Mouse (Mus musculus): ENCODE measurements at regions not wholly inside any gene's neighbourhood (a gene's known extent, or its start where the extent isn't known, plus 50 kb on each side); places are given as distances from the start of the nearest gene placed in this dataset.

GRCm38 (mm10) chr16:87069294-87069693, 284.7 kb upstream of the N6amt1 start:
- Histone ChIP-seq H3K9me3 (ENCODE audit: low read length) (no peaks in the 10 kb centered on the region), H3K4me1 (ENCODE audit: insufficient read depth) (no peaks in the 10 kb centered on the region), H3K9ac (replicated peaks) (no peak overlapping the region), H3K4me3 (ENCODE audit: low read depth, low read length) (no peak overlapping the region), H3K27ac (ENCODE audit: low read depth) (no peak overlapping the region), H3K36me3 (replicated peaks; ENCODE audit: insufficient read depth, low read length) (no peaks in the 10 kb centered on the region), H3K4me2 (ENCODE audit: low read depth, low read length) (no peak overlapping the region), H3K27me3 (ENCODE audit: insufficient read depth, low read length) (no peaks in the 10 kb centered on the region)
- DNase-seq (no peak), ATAC-seq (no peak)
- no peak for TF ChIP-seq EP300 (IDR thresholded peaks at IDR 0.05; ENCODE audit: low read depth)
- no peak for TF ChIP-seq CTCF (IDR thresholded peaks at IDR 0.05; ENCODE audit: low read depth)
- WGBS (ENCODE audit: insufficient replicate concordance), result 52% methylated on average over 2 of the region's 2 CpGs

- Histone ChIP-seq H3K4me3 (ENCODE audit: low read depth, low read length) (no peak overlapping the region), H3K4me1 (ENCODE audit: insufficient read depth) (no peaks in the 10 kb centered on the region), H3K9ac (replicated peaks) (no peak overlapping the region), H3K9me3 (ENCODE audit: low read length) (no peaks in the 10 kb centered on the region), H3K4me2 (ENCODE audit: low read depth, low read length) (no peak overlapping the region), H3K36me3 (replicated peaks; ENCODE audit: insufficient read depth, low read length) (no peaks in the 10 kb centered on the region), H3K27me3 (ENCODE audit: insufficient read depth, low read length) (no peaks in the 10 kb centered on the region), H3K27ac (ENCODE audit: low read depth) (no peak overlapping the region)
- TF ChIP-seq EP300 (IDR thresholded peaks at IDR 0.05; ENCODE audit: low read depth) (no peak), CTCF (IDR thresholded peaks at IDR 0.05; ENCODE audit: low read depth) (no peak)
- WGBS (ENCODE audit: insufficient replicate concordance), result 75% methylated on average over 1 of the region's 1 CpGs
- no peak for DNase-seq
- no peak for ATAC-seq
Observed at GRCm38 (mm10) chr16:87067981-87068380, 286.0 kb upstream of the N6amt1 start.

- H3K4me1 ChIP-seq (ENCODE audit: insufficient read depth), result no peaks in the 10 kb centered on the region
- TF ChIP-seq CTCF (IDR thresholded peaks at IDR 0.05; ENCODE audit: low read depth) (no peak), EP300 (IDR thresholded peaks at IDR 0.05; ENCODE audit: low read depth) (no peak)
- no peaks in the 10 kb centered on the region for H3K36me3 ChIP-seq (replicated peaks; ENCODE audit: insufficient read depth, low read length)
- DNase-seq (no peak), ATAC-seq (no peak)
- no peak overlapping the region for H3K9ac ChIP-seq (replicated peaks)
- H3K4me2 ChIP-seq (ENCODE audit: low read depth, low read length), result no peak overlapping the region
- WGBS (ENCODE audit: insufficient replicate concordance), result 80% methylated on average over 5 of the region's 5 CpGs
- H3K4me3 ChIP-seq (ENCODE audit: low read depth, low read length), result no peak overlapping the region
- H3K9me3 ChIP-seq (ENCODE audit: low read length), result no peaks in the 10 kb centered on the region
- H3K27me3 ChIP-seq (ENCODE audit: insufficient read depth, low read length), result no peaks in the 10 kb centered on the region
- H3K27ac ChIP-seq (ENCODE audit: low read depth), result no peak overlapping the region
Observed at GRCm38 (mm10) chr16:87067523-87067922, 286.5 kb upstream of the N6amt1 start.

GRCm38 (mm10) chr16:87060473-87060872, 293.5 kb upstream of the N6amt1 start:
- Histone ChIP-seq H3K4me3 (ENCODE audit: low read depth, low read length) (no peak overlapping the region), H3K36me3 (replicated peaks; ENCODE audit: insufficient read depth, low read length) (no peaks in the 10 kb centered on the region), H3K27ac (ENCODE audit: low read depth) (no peak overlapping the region), H3K27me3 (ENCODE audit: insufficient read depth, low read length) (no peaks in the 10 kb centered on the region), H3K4me2 (ENCODE audit: low read depth, low read length) (no peak overlapping the region), H3K4me1 (ENCODE audit: insufficient read depth) (no peaks in the 10 kb centered on the region), H3K9me3 (ENCODE audit: low read length) (no peaks in the 10 kb centered on the region), H3K9ac (replicated peaks) (no peak overlapping the region)
- TF ChIP-seq EP300 (IDR thresholded peaks at IDR 0.05; ENCODE audit: low read depth), result no peak
- TF ChIP-seq CTCF (IDR thresholded peaks at IDR 0.05; ENCODE audit: low read depth), result no peak
- no peak for DNase-seq
- no peak for ATAC-seq
- 72% methylated on average over 8 of the region's 8 CpGs for WGBS (ENCODE audit: insufficient replicate concordance)

GRCm38 (mm10) chr16:87049741-87050383, 304.1 kb upstream of the N6amt1 start:
- no peak overlapping the region for H3K9ac ChIP-seq (replicated peaks)
- H3K4me3 ChIP-seq (ENCODE audit: low read depth, low read length), result no peak overlapping the region
- WGBS (ENCODE audit: insufficient replicate concordance), result 44% methylated on average over 8 of the region's 8 CpGs
- no peak overlapping the region for H3K4me2 ChIP-seq (ENCODE audit: low read depth, low read length)
- no peaks in the 10 kb centered on the region for H3K9me3 ChIP-seq (ENCODE audit: low read length)
- no peak overlapping the region for H3K27ac ChIP-seq (ENCODE audit: low read depth)
- ATAC-seq (no peak), DNase-seq (no peak)
- H3K36me3 ChIP-seq (replicated peaks; ENCODE audit: insufficient read depth, low read length), result no peaks in the 10 kb centered on the region
- H3K4me1 ChIP-seq (ENCODE audit: insufficient read depth), result no peaks in the 10 kb centered on the region
- H3K27me3 ChIP-seq (ENCODE audit: insufficient read depth, low read length), result no peaks in the 10 kb centered on the region
- TF ChIP-seq CTCF (IDR thresholded peaks at IDR 0.05; ENCODE audit: low read depth) (no peak), EP300 (IDR thresholded peaks at IDR 0.05; ENCODE audit: low read depth) (no peak)

- Histone ChIP-seq H3K4me2 (ENCODE audit: low read depth, low read length) (no peak overlapping the region), H3K9ac (replicated peaks) (no peak overlapping the region), H3K9me3 (ENCODE audit: low read length) (no peaks in the 10 kb centered on the region), H3K4me3 (ENCODE audit: low read depth, low read length) (no peak overlapping the region), H3K4me1 (ENCODE audit: insufficient read depth) (no peaks in the 10 kb centered on the region), H3K27me3 (ENCODE audit: insufficient read depth, low read length) (no peaks in the 10 kb centered on the region), H3K36me3 (replicated peaks; ENCODE audit: insufficient read depth, low read length) (no peaks in the 10 kb centered on the region), H3K27ac (ENCODE audit: low read depth) (no peak overlapping the region)
- DNase-seq (no peak), ATAC-seq (no peak)
- no peak for TF ChIP-seq EP300 (IDR thresholded peaks at IDR 0.05; ENCODE audit: low read depth)
- no peak for TF ChIP-seq CTCF (IDR thresholded peaks at IDR 0.05; ENCODE audit: low read depth)
- 75% methylated on average over 5 of the region's 5 CpGs for WGBS (ENCODE audit: insufficient replicate concordance)
Observed at GRCm38 (mm10) chr16:87044773-87045561, 309.0 kb upstream of the N6amt1 start.

All from liver, postnatal 0 days (tissue).